Mouse (Mus musculus): Measurements from ENCODE around the gene Lysmd1.

GRCm38 (mm10) chr3:95159511-95159986 is 25.7 kb downstream of the Lysmd1 start:
- TF ChIP-seq POLR2A (IDR thresholded peaks at IDR 0.05; ENCODE audit: extremely low read depth, insufficient read depth, low read length) (no peak), CTCF (IDR thresholded peaks at IDR 0.05; ENCODE audit: low read depth, low read length) (no peak)
